Mouse (Mus musculus) CD4-positive, CD25-positive, alpha-beta regulatory T cell (primary cell): ENCODE measurements around the gene Plppr5. TPM values are rescaled to one million over a fixed set of nuclear protein-coding genes. Genes with fewer than 3 reads are reported as not detected.

Source experiments
- polyA plus RNA-seq: library from polyadenylated mRNA; unstranded; fragments of 100-300 nt; shearing (Covaris generic); gene quantifications from one replicate; pipeline ENCODE4 v1.2.1, GENCODE M21; 2017

Gene Plppr5
- not detected for polyA plus RNA-seq

GRCm38 (mm10) chr3:117574529-117575252 is at the start of gene Plppr5:
Plppr5 (plus strand) TSS chr3:117574836.

Other genes starting within 250 kb of the Plppr5 start
- gene Plppr4, start 214.0 kb upstream of the Plppr5 start, polyA plus RNA-seq, result not detected